Mouse (Mus musculus) testis, adult 2 months (tissue): ENCODE data around the gene Tmem247. TPM values are rescaled to one million over a fixed set of nuclear protein-coding genes. Genes with fewer than 3 reads are reported as not detected.
A peak's percentile ranks its signal among the peaks of the same experiment; 100 is the strongest.

ENCODE experiments used
- H3K27ac ChIP-seq: fragments of 200-500 bp; 2 replicates; pipeline ENCODE4 v1.5.1; 2012; ENCODE audit warnings: low read depth, low read length; ENCODE audit not compliant: control insufficient read depth, insufficient read depth
- H3K27me3 ChIP-seq: fragments of 200-500 bp; 2 replicates; pipeline ENCODE4 v1.6.1; 2012; ENCODE audit warnings: mild to moderate bottlenecking, low read length, moderate library complexity; ENCODE audit not compliant: control insufficient read depth, insufficient read depth
- H3K36me3 ChIP-seq: fragments of 200-500 bp; 2 replicates; pipeline ENCODE4 v1.6.1; 2012; ENCODE audit warnings: mild to moderate bottlenecking, low read length; ENCODE audit not compliant: control insufficient read depth, insufficient read depth
- H3K4me1 ChIP-seq: fragments of 200-500 bp; 2 replicates; pipeline ENCODE4 v1.6.1; 2012; ENCODE audit warnings: low read length; ENCODE audit not compliant: control insufficient read depth, insufficient read depth
- H3K4me3 ChIP-seq: fragments of 200-500 bp; 2 replicates; pipeline ENCODE4 v1.5.1; 2012; ENCODE audit warnings: low read depth, mild to moderate bottlenecking, low read length, moderate library complexity, mixed read lengths; ENCODE audit not compliant: control insufficient read depth
- CTCF ChIP-seq: fragments of 200-500 bp; IDR thresholded peaks from 2 replicates; pipeline ENCODE4 v1.5.1; 2012; ENCODE audit warnings: low read depth, mild to moderate bottlenecking, inconsistent platforms, low read length, moderate library complexity; ENCODE audit not compliant: control insufficient read depth, insufficient read depth, insufficient replicate concordance
- POLR2A ChIP-seq: fragments of 200-500 bp; IDR thresholded peaks from 2 replicates; pipeline ENCODE4 v1.6.1; 2012; ENCODE audit warnings: low read depth, mild to moderate bottlenecking, inconsistent platforms, low read length, moderate library complexity; ENCODE audit not compliant: control insufficient read depth
- polyA plus RNA-seq: library from polyadenylated mRNA; depleted of rRNA; stranded (reverse); fragments of >200 nt; gene quantifications from 2 replicates; pipeline ENCODE4 v1.2.3, GENCODE M21; 2012; rRNA removed

Tmem247 gene
- polyA plus RNA-seq = 1,060 and 1,176 TPM in 2 replicates

GRCm38 (mm10) chr17:86917048-86917447 is at the start of gene Tmem247:
Gene Tmem247 (plus strand): TSS chr17:86917348.
- Histone ChIP-seq H3K4me3 (peak within 1 kb of the TSS; percentile 85), H3K36me3 (no peaks in the 10 kb centered on the region), H3K27ac (peak within 1 kb of the TSS; percentile 66), H3K4me1 (peaks cover 5% of the 10 kb centered on the region), H3K27me3 (no peaks in the 10 kb centered on the region)
- TF ChIP-seq POLR2A = peak; percentile 73; the same call in 1 of the 2 replicates
- no peak for TF ChIP-seq CTCF

GRCm38 (mm10) chr17:86870586-86870985 is 46.6 kb upstream of the Tmem247 start:
- Histone ChIP-seq H3K4me1 (no peaks in the 10 kb centered on the region), H3K36me3 (no peaks in the 10 kb centered on the region), H3K4me3 (no peak overlapping the region), H3K27me3 (no peaks in the 10 kb centered on the region), H3K27ac (no peak overlapping the region)
- TF ChIP-seq CTCF (no peak), POLR2A (no peak)

GRCm38 (mm10) chr17:86872643-86873042 is 44.5 kb upstream of the Tmem247 start:
- Histone ChIP-seq H3K27me3 (no peaks in the 10 kb centered on the region), H3K36me3 (no peaks in the 10 kb centered on the region), H3K4me3 (no peak overlapping the region), H3K27ac (no peak overlapping the region), H3K4me1 (no peaks in the 10 kb centered on the region)
- no peak for TF ChIP-seq POLR2A
- no peak for TF ChIP-seq CTCF

GRCm38 (mm10) chr17:86876940-86877339 is 40.2 kb upstream of the Tmem247 start:
- Histone ChIP-seq H3K4me3 (no peak overlapping the region), H3K4me1 (no peaks in the 10 kb centered on the region), H3K27ac (no peak overlapping the region), H3K36me3 (no peaks in the 10 kb centered on the region), H3K27me3 (no peaks in the 10 kb centered on the region)
- TF ChIP-seq POLR2A = no peak
- TF ChIP-seq CTCF = no peak

GRCm38 (mm10) chr17:86877747-86878146 is 39.4 kb upstream of the Tmem247 start:
- H3K4me3 ChIP-seq = no peak overlapping the region
- H3K36me3 ChIP-seq = no peaks in the 10 kb centered on the region
- no peaks in the 10 kb centered on the region for H3K27me3 ChIP-seq
- no peaks in the 10 kb centered on the region for H3K4me1 ChIP-seq
- no peak for TF ChIP-seq CTCF
- no peak for TF ChIP-seq POLR2A
- H3K27ac ChIP-seq = no peak overlapping the region

GRCm38 (mm10) chr17:86880056-86880455 is 37.1 kb upstream of the Tmem247 start:
- TF ChIP-seq POLR2A (no peak), CTCF (no peak)

GRCm38 (mm10) chr17:86880461-86881044 is 36.6 kb upstream of the Tmem247 start:
- Histone ChIP-seq H3K4me1 (no peaks in the 10 kb centered on the region), H3K27ac (no peak overlapping the region), H3K4me3 (no peak overlapping the region), H3K27me3 (no peaks in the 10 kb centered on the region), H3K36me3 (no peaks in the 10 kb centered on the region)
- no peak for TF ChIP-seq POLR2A
- no peak for TF ChIP-seq CTCF

More at GRCm38 (mm10) chr17:86880056-86880455, 37.1 kb upstream of the Tmem247 start:
- Histone ChIP-seq H3K36me3 (no peaks in the 10 kb centered on the region), H3K4me1 (no peaks in the 10 kb centered on the region), H3K27me3 (no peaks in the 10 kb centered on the region), H3K27ac (no peak overlapping the region), H3K4me3 (no peak overlapping the region)

- TF ChIP-seq CTCF (no peak), POLR2A (no peak)
- Histone ChIP-seq H3K27ac (no peak overlapping the region), H3K36me3 (no peaks in the 10 kb centered on the region), H3K4me1 (no peaks in the 10 kb centered on the region), H3K27me3 (no peaks in the 10 kb centered on the region), H3K4me3 (no peak overlapping the region)
Observed at GRCm38 (mm10) chr17:86895191-86895590, 22.0 kb upstream of the Tmem247 start.
